Comparison of ENCODE assay signal across 7 mouse cellular contexts in the genomic region with DNA sequence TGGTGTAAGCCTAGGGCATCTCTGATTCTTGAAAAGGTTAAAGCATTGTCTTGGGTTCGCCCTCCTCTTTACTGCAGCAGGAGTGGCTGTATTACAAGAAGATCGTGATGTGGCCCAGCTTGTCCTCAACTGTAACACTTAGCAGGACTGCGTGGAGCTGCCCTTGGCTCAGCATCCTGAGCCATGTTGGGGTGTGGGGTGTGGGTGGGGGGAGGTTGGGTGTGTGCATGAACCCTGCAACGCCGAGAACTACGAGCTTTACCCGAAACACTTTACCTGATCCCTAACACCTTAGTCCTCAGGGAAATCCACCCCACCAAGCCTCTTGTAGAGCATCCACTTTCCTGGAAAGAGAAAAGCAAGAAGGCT. TPM values are rescaled to one million over a fixed set of nuclear protein-coding genes. Genes with fewer than 3 reads are reported as not detected.
DNase-seq lines count a peak whose midpoint lies in the region; ATAC-seq and TF ChIP-seq lines count a peak whose summit lies in the region.

No protein-coding gene starts in this region.

- whole genome bisulfite sequencing in lung, postnatal 0 days = 44% methylated on average over 7 of the region's 7 CpGs
- 57% methylated on average over 7 of the region's 7 CpGs for WGBS in forebrain, embryonic 14.5 days
- 45% methylated on average over 7 of the region's 7 CpGs for WGBS in liver, embryonic 13.5 days (ENCODE audit: insufficient replicate concordance)
- 35% methylated on average over 7 of the region's 7 CpGs for WGBS in stomach, postnatal 0 days

- peak overlapping the region; percentile 78 for H3K4me2 ChIP-seq in lung, postnatal 0 days (replicated peaks; ENCODE audit: low read depth, low read length)
- peak overlapping the region; percentile 85 for H3K4me2 ChIP-seq in forebrain, embryonic 14.5 days (ENCODE audit: low read length)
- peak overlapping the region; percentile 83 for H3K4me2 ChIP-seq in liver, embryonic 13.5 days
- peak overlapping the region; percentile 84 for H3K4me2 ChIP-seq in stomach, postnatal 0 days (replicated peaks; ENCODE audit: low read depth)

- TF ChIP-seq CTCF in lung, postnatal 0 days (IDR thresholded peaks at IDR 0.05) = no peak
- TF ChIP-seq CTCF in stomach, postnatal 0 days (IDR thresholded peaks at IDR 0.05; ENCODE audit: low read depth) = no peak

- peaks cover 8% of the 10 kb centered on the region; the same call in 1 of the 2 replicates for H3K36me3 ChIP-seq in lung, postnatal 0 days (ENCODE audit: insufficient read depth, low read length)
- H3K36me3 ChIP-seq in forebrain, embryonic 14.5 days (ENCODE audit: control insufficient read depth, insufficient read depth, low read length) = peaks cover 27% of the 10 kb centered on the region
- peaks cover 32% of the 10 kb centered on the region for H3K36me3 ChIP-seq in liver, embryonic 13.5 days
- peaks cover 14% of the 10 kb centered on the region for H3K36me3 ChIP-seq in stomach, postnatal 0 days (ENCODE audit: control insufficient read depth, insufficient read depth, low read length)

- no peak for TF ChIP-seq EP300 in lung, postnatal 0 days (IDR thresholded peaks at IDR 0.05)
- TF ChIP-seq EP300 in stomach, postnatal 0 days (optimal IDR thresholded peaks at IDR 0.05) = no peak

- H3K27me3 ChIP-seq in lung, postnatal 0 days (replicated peaks; ENCODE audit: insufficient read depth, low read length) = no peaks in the 10 kb centered on the region
- H3K27me3 ChIP-seq in forebrain, embryonic 14.5 days (replicated peaks; ENCODE audit: control insufficient read depth, insufficient read depth, low read length) = no peaks in the 10 kb centered on the region
- H3K27me3 ChIP-seq in liver, embryonic 13.5 days = no peaks in the 10 kb centered on the region
- no peaks in the 10 kb centered on the region for H3K27me3 ChIP-seq in stomach, postnatal 0 days (ENCODE audit: control insufficient read depth, insufficient read depth, low read length)

- peak overlapping the region; percentile 88 for H3K4me3 ChIP-seq in lung, postnatal 0 days (ENCODE audit: low read depth, low read length)
- H3K4me3 ChIP-seq in forebrain, embryonic 14.5 days (ENCODE audit: low read depth, low read length) = peak overlapping the region; percentile 97
- peak overlapping the region; percentile 79 for H3K4me3 ChIP-seq in liver, embryonic 13.5 days (replicated peaks)
- H3K4me3 ChIP-seq in stomach, postnatal 0 days (ENCODE audit: low read depth, low read length) = peak overlapping the region; percentile 95

- H3K9me3 ChIP-seq in lung, postnatal 0 days (ENCODE audit: low read length) = no peaks in the 10 kb centered on the region
- no peaks in the 10 kb centered on the region for H3K9me3 ChIP-seq in forebrain, embryonic 14.5 days (replicated peaks; ENCODE audit: control insufficient read depth, low read length)
- H3K9me3 ChIP-seq in liver, embryonic 13.5 days (replicated peaks) = no peaks in the 10 kb centered on the region
- no peaks in the 10 kb centered on the region for H3K9me3 ChIP-seq in stomach, postnatal 0 days (ENCODE audit: control insufficient read depth, low read length)

- no peak overlapping the region for H3K9ac ChIP-seq in lung, postnatal 0 days (replicated peaks; ENCODE audit: low read depth)
- H3K9ac ChIP-seq in forebrain, embryonic 14.5 days (ENCODE audit: low read length) = peak overlapping the region; percentile 81
- no peak overlapping the region for H3K9ac ChIP-seq in liver, embryonic 13.5 days
- peak overlapping the region; percentile 96; the same call in 1 of the 2 replicates for H3K9ac ChIP-seq in stomach, postnatal 0 days (ENCODE audit: low read length)

- H3K4me1 ChIP-seq in lung, postnatal 0 days (ENCODE audit: insufficient read depth, low read depth, low read length) = no peaks in the 10 kb centered on the region
- H3K4me1 ChIP-seq in forebrain, embryonic 14.5 days (ENCODE audit: control insufficient read depth, insufficient read depth, low read length) = no peaks in the 10 kb centered on the region; the same call in 1 of the 2 replicates
- H3K4me1 ChIP-seq in liver, embryonic 13.5 days (replicated peaks) = peaks cover 23% of the 10 kb centered on the region
- peaks cover 2% of the 10 kb centered on the region; the same call in 1 of the 2 replicates for H3K4me1 ChIP-seq in stomach, postnatal 0 days (replicated peaks; ENCODE audit: control insufficient read depth, insufficient read depth)

- no peak; the same call in 1 of the 2 replicates for ATAC-seq in lung, postnatal 0 days
- peak; percentile 65 for ATAC-seq in forebrain, embryonic 14.5 days
- ATAC-seq in liver, embryonic 13.5 days (ENCODE audit: low read depth) = no peak
- ATAC-seq in stomach, postnatal 0 days (ENCODE audit: low FRiP score, low TSS enrichment) = peak; percentile 53; the same call in 1 of the 2 replicates

- no peak for DNase-seq in lung, postnatal 0 days (ENCODE audit: low spot score)
- DNase-seq in lung, adult 18-20 months = no peak
- no peak for DNase-seq in forebrain, embryonic 14.5 days (ENCODE audit: low spot score)
- DNase-seq in liver, embryonic 13.5 days = no peak
- DNase-seq in stomach, postnatal 0 days (ENCODE audit: low spot score) = no peak
- no peak for DNase-seq in embryo, embryonic 11 days
- DNase-seq in MN1 (ENCODE audit: low spot score) = no peak

- no peak overlapping the region for H3K27ac ChIP-seq in lung, postnatal 0 days (ENCODE audit: low read length)
- no peak overlapping the region for H3K27ac ChIP-seq in forebrain, embryonic 14.5 days (ENCODE audit: low read depth, low read length)
- H3K27ac ChIP-seq in liver, embryonic 13.5 days = no peak overlapping the region
- H3K27ac ChIP-seq in stomach, postnatal 0 days (replicated peaks) = no peak overlapping the region

RNA-seq across cellular contexts. Expression of a gene that starts 0.3 kb away (rescaled TPM):
- 171 and 175 TPM in 2 replicates for polyA plus RNA-seq in lung, postnatal 0 days (2015; fragmentation: Nextera tagmentation; extraction: Ambion mirVana)
- 251 and 315 TPM in 2 replicates for polyA plus RNA-seq in forebrain, embryonic 14.5 days (2014; fragmentation: Nextera tagmentation; extraction: Ambion mirVana)
- polyA plus RNA-seq in liver, embryonic 13.5 days (2015; fragmentation: Nextera tagmentation; extraction: Ambion mirVana) = 160 and 177 TPM in 2 replicates
- polyA plus RNA-seq in stomach, postnatal 0 days (2015; fragmentation: Nextera tagmentation; extraction: Ambion mirVana) = 148 TPM in 2 replicates

RNA-seq across cellular contexts. Expression of a gene that starts 12.3 kb away (rescaled TPM):
- 440 and 490 TPM in 2 replicates for polyA plus RNA-seq in lung, postnatal 0 days (2015; fragmentation: Nextera tagmentation; extraction: Ambion mirVana)
- 119 and 142 TPM in 2 replicates for polyA plus RNA-seq in forebrain, embryonic 14.5 days (2014; fragmentation: Nextera tagmentation; extraction: Ambion mirVana)
- polyA plus RNA-seq in liver, embryonic 13.5 days (2015; fragmentation: Nextera tagmentation; extraction: Ambion mirVana) = 97.6 and 107 TPM in 2 replicates
- polyA plus RNA-seq in stomach, postnatal 0 days (2015; fragmentation: Nextera tagmentation; extraction: Ambion mirVana) = 636 and 675 TPM in 2 replicates

RNA-seq across cellular contexts. Expression of a gene that starts 51.6 kb away (rescaled TPM):
- 4.7 and 4.9 TPM in 2 replicates for polyA plus RNA-seq in lung, postnatal 0 days (2015; fragmentation: Nextera tagmentation; extraction: Ambion mirVana)
- polyA plus RNA-seq in forebrain, embryonic 14.5 days (2014; fragmentation: Nextera tagmentation; extraction: Ambion mirVana) = 8.1 and 9.2 TPM in 2 replicates
- polyA plus RNA-seq in liver, embryonic 13.5 days (2015; fragmentation: Nextera tagmentation; extraction: Ambion mirVana) = 5.8 and 7.0 TPM in 2 replicates
- polyA plus RNA-seq in stomach, postnatal 0 days (2015; fragmentation: Nextera tagmentation; extraction: Ambion mirVana) = 5.3 and 5.6 TPM in 2 replicates

Comparison
In these comparisons a context has a peak if more than half of its experiments do, and no peak if none do; other contexts are left out.
1. ATAC-seq: peak in forebrain, embryonic 14.5 days (single experiment) and stomach, postnatal 0 days (single experiment); none in lung, postnatal 0 days (single experiment) and liver, embryonic 13.5 days (single experiment).
2. H3K9ac ChIP-seq: peak in forebrain, embryonic 14.5 days (single experiment) and stomach, postnatal 0 days (single experiment); none in lung, postnatal 0 days (single experiment) and liver, embryonic 13.5 days (single experiment).
3. Peak in every context shown above with its lines, with median percentiles within 50 percentile points of each other: H3K4me2 ChIP-seq and H3K4me3 ChIP-seq.